Mouse (Mus musculus): ENCODE data around the gene Dbx2.

DNA sequence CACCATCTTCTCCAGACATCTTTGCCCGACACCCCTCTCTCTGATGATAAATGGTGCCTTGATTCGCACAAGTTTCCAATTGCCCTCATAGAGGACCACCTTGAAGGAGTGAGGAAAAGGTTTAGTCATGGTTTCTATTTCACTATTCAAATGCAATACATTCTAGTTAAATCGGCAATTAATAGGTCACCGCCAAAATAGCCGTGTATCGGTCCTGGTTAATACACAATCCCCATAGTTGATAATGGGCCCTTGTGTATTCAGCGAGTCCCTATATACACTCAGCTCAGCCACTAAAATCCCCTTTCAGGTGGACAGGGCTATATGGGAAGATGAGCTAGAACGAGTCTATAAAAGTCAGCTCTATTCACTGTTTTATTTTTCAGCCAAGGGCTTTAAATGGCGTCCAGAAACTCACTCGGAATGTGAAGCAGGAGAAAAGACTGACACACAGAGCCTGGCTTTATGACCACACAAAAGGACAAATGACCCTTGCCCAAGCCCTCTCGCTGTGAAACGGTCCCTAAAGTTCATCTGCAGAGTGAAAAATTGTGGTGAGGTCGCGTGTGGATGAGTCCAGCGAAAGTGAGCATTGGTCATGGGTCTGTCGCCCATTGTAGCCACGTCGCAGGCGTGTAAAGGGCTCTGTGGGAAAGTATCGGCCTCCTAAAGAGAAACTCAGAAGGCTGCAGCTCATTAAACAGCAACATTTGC is 16.5 kb downstream of the Dbx2 start:
- no peak for TF ChIP-seq GATA1 (IDR thresholded peaks at IDR 0.05; ENCODE audit: borderline replicate concordance, low read length)
- no peak for TF ChIP-seq FLI1 (IDR thresholded peaks at IDR 0.05; ENCODE audit: low read length)

Measured in megakaryocyte, embryonic 14.5 days (primary cell).